Mouse (Mus musculus) brown adipose tissue, adult 24 weeks (tissue): Measurements from ENCODE around the gene Abcc12. TPM values are rescaled to one million over a fixed set of nuclear protein-coding genes. Genes with fewer than 3 reads are reported as not detected.

Experiments
- H3K27ac ChIP-seq: fragments of 200-500 bp; replicated peaks from 2 replicates; pipeline ENCODE4 v1.5.1; 2012; ENCODE audit warnings: low read depth, mild to moderate bottlenecking, low read length
- H3K4me1 ChIP-seq: fragments of 200-500 bp; 2 replicates; pipeline ENCODE4 v1.6.1; 2012; ENCODE audit warnings: low read length, mixed read lengths; ENCODE audit not compliant: control insufficient read depth, insufficient read depth, insufficient read length
- H3K4me3 ChIP-seq: fragments of 200-500 bp; 2 replicates; pipeline ENCODE4 v1.5.1; 2012; ENCODE audit warnings: low read depth, mild to moderate bottlenecking, low read length, moderate library complexity; ENCODE audit not compliant: insufficient read depth
- polyA plus RNA-seq: library from polyadenylated mRNA; stranded (reverse); fragments of >200 nt; gene quantifications from 2 replicates; pipeline ENCODE4 v1.2.4, GENCODE M21; 2012; ENCODE audit not compliant: missing spikeins, insufficient read depth, insufficient read length

The Abcc12 gene
- polyA plus RNA-seq: not detected in 2 replicates

DNA sequence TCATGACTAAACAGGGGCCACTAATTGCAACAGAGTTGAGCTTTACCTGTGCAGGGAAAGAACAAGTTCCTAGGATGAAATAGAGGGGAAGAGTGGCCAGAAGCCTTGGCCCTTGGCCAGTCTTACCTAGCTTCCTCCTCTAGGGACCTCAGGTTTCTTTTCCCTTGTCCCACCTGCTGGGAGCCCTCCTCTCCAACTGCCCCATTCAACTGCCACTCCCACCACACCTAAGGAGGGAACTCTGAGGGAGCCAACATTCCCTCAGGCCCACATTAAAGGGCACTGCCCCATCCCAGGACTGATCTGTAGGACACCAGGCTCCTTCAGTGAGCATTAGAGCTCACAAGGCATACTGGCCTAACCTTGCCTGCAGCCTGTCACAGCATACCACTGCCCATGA, at the start of gene Abcc12:
Gene Abcc12 (minus strand): TSS at position 229 of the 400 bp plus-strand sequence.
- Histone ChIP-seq H3K4me1 (peaks cover 5% of the 10 kb centered on the region; the same call in 1 of the 2 replicates), H3K4me3 (no peak within 1 kb of the TSS)

DNA sequence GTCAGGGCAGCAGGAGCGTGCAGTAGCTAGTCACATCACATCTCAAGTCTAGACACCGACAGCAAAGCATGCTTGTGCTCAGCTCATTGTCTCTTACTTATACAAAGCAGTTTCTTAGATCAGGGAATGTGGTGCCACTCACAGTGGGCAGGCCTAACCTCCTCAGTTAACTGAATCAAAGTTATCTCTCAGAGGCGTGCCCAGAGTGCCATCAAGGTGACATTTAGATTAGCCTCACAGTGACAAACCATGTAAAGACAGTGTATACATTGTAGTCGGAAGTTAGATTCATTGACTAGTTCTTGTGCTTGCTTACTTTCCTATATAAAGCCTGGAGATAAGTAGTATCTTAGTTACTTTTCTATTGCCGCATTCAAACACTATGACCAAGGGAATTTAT, 49.7 kb upstream of the Abcc12 start:
- peaks cover 5% of the 10 kb centered on the region for H3K4me1 ChIP-seq
- H3K4me3 ChIP-seq: no peak overlapping the region
- no peak overlapping the region for H3K27ac ChIP-seq

More for the DNA sequence above, at the start of gene Abcc12:
- H3K27ac ChIP-seq: no peak within 1 kb of the TSS

DNA sequence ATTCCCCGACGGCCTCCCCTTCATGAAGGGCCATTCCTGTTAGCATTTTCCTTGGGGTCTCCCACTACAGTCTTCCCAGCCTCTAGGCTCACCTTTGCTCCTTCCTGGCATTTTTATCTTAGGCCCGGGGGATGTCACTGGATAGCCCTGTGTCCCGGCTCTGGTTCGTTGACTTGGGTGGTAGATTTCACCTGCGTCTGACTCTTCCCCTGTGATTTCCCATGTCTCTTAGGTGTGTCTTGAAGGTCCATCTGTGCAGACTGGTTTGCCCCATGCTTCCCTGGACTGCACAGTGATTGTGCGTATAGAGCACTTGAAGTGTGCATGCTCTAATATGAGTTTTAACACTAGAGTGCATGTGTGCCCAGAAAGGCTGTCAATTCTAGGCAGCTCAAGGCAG, 44.4 kb upstream of the Abcc12 start:
- peaks cover 3% of the 10 kb centered on the region; the same call in 1 of the 2 replicates for H3K4me1 ChIP-seq
- peak overlapping the region; percentile 85 for H3K27ac ChIP-seq
- peak overlapping the region; percentile 81 for H3K4me3 ChIP-seq

DNA sequence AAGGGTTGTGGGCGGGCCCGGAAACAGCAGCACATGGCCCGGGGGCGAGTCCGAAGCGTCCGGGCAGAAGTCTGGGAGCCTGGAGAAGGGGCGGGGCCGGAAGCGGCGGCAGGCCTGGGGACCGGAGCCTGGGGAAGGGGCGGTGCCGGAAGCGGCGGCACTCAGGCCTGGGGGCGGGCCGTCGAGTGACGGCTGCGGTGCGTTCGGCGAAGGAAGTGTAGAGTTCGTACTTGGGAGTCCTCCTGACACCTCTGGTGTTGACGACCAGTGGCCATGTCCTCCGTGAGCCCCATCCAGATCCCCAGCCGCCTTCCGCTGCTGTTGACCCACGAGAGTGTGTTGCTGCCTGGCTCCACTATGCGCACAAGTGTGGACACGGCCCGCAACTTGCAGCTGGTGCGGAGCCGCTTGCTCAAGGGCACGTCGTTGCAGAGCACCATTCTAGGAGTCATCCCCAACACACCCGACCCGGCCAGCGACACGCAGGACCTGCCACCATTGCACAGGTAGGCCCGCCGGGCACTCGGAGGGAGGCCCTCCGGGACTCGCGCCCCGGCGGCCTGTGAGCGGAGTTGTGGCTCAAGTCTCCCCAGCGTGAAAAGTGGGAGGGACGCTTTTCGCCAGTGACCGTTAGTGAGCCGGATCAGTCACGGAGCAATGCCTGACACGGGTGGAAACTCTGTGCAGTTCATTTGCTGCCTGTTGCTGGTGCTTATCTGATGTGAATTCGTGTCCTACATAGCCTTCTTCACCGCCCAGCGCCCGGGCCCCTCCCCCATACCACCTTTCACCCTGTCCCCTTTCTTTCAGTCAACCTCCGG, 43.6 kb upstream of the Abcc12 start, which contains the start of gene Lonp2:
Gene Lonp2 (plus strand): TSS at position 133 of the 821 bp plus-strand sequence.
- peak within 1 kb of the TSS; percentile 81 for H3K4me3 ChIP-seq
- 0 out of 2 replicates have a peak, but pooled peaks cover 2% of the 10 kb centered on the region for H3K4me1 ChIP-seq
- peak within 1 kb of the TSS; percentile 85 for H3K27ac ChIP-seq

DNA sequence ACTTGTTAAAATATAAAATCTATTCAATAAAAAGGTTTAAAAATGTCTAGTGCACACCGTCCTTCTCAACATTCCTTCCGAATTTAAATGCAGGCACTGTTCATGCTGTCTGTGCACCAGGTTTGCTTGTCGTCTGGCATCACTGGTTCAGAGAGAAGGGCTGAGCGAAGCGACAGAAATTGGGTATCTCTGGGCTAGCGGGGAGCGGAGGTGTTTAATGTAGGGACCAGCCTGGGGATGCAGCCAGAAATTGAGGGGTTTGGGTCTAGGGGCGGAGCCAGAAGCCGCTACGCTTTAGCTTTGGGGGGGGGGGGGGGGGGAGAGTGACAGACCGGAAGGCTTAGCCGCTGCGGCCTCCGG, 43.0 kb upstream of the Abcc12 start:
- Histone ChIP-seq H3K27ac (peak overlapping the region; percentile 71), H3K4me1 (0 out of 2 replicates have a peak, but pooled peaks cover 2% of the 10 kb centered on the region), H3K4me3 (peak overlapping the region; percentile 73)

DNA sequence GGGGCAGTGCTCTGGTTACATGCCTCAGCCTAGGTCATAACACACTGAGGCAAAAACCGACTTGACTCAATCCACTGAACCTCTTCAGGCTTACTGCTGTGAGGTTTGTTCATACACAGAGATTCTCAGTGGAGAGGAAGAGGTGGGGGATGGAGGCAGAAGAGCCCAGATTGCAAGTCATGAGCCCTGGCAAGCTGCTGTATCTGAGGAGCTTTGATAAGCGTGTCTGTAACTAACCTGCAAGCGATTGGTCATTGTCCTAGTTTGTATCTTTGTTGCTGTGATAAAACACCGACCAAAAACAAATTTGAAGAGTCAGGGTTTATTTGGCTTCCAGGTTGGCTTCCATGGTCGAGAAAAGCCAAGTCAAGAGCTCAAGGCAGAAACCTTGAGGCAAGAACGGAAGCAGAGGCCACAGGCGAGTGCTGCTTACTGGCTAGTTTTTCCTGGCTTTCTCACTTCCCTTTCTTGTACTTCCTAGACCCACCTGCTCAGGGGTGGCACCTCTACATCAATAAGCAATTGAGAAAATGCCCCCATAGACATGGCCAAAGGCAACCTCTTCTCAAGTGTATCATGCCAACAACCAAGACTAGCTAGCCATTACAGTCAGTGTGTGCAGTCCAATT, 37.4 kb upstream of the Abcc12 start:
- Histone ChIP-seq H3K4me3 (no peak overlapping the region), H3K4me1 (no peaks in the 10 kb centered on the region), H3K27ac (no peak overlapping the region)

DNA sequence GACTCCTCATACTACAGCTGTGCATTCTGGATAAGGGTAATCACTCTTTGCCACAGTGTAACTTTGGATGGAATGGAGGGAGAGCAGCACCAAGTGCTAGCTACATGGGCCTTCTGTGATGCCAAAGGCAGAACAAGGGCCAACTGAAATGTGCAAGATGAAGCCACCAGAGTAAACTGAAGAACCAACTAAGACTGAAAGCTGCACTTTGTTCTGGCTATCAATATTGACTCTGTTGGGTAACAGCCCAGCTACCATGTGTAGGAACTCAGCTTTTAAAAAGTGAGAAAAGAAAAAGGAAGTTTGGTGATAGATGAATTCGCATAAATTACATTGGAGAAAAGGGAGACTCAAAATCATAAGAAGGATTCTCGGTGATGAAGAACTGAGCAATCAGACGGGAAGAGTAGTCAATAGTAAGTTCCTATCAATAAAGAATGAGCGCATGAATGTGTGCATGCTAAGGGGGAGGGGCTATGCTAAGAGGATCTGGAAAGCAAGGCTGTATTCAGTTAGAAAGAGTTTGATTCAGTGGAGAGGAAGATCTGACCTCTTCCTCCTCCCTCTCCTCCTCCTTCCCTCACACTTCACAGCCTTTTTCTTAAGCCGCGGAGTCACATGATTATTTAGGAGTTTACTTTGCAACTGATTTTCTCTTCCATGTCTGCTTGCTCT, 34.7 kb upstream of the Abcc12 start:
- H3K4me1 ChIP-seq: no peaks in the 10 kb centered on the region
- no peak overlapping the region for H3K4me3 ChIP-seq
- H3K27ac ChIP-seq: no peak overlapping the region

DNA sequence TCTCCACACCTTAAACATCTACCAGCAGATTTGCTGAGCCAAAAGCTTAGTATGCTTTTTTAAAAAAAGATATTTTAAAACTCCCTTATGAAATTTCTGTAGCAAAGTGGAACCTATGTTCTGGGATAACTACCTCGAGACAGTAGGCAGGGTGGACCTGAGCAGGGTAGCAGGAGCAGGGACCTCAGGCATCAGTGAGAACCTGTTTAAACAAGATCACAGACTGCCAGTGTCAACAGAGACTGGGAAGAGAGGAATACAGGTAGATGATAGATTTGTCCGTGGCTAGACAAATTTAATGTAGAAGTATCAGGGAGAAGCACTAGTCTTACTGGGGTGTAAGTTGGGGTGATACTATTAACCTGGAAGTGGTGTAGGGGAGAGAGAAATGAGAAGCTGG, 33.3 kb upstream of the Abcc12 start:
- H3K27ac ChIP-seq: no peak overlapping the region
- H3K4me1 ChIP-seq: no peaks in the 10 kb centered on the region

DNA sequence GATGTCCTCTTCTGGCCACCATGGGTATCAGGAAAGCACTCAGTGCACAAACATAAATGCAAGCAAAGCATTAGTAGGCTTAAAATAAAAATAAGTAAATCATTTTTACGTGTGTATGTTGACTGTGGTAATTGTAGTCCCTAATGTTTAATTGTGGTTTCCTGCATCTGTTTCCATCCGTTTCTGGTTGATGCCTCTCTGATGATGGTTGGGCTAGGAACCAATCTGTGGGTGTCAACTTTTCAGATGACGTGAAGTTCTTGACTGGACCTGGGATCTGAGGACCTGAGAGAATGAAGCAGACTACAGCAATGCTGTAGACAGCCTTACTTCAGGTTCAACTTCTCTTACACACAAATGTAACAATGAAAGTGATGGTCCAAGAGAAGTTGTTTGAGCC, 24.2 kb upstream of the Abcc12 start:
- Histone ChIP-seq H3K4me3 (no peak overlapping the region), H3K27ac (no peak overlapping the region), H3K4me1 (no peaks in the 10 kb centered on the region)

More for the DNA sequence above, 33.3 kb upstream of the Abcc12 start:
- H3K4me3 ChIP-seq: no peak overlapping the region

DNA sequence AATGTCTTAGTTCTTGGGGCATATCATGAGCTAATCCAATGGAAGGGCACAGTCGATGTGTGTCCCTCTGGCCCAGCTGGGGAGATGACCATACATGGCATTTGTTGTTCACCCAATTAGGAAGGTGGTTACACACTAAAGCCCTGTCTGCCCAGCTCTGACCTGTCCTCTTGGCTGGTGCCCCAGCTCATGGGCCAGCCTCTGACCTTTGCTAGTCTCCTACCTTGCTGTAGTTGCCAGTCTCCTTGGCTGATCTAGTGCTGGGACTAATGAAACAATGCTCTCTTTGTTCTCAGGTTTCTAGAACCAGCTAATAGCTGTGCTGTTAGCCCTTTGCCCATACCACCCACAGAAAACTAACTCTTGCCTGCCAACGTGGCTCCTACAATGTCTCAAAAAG, 22.7 kb upstream of the Abcc12 start:
- Histone ChIP-seq H3K4me3 (no peak overlapping the region), H3K27ac (no peak overlapping the region), H3K4me1 (no peaks in the 10 kb centered on the region)

DNA sequence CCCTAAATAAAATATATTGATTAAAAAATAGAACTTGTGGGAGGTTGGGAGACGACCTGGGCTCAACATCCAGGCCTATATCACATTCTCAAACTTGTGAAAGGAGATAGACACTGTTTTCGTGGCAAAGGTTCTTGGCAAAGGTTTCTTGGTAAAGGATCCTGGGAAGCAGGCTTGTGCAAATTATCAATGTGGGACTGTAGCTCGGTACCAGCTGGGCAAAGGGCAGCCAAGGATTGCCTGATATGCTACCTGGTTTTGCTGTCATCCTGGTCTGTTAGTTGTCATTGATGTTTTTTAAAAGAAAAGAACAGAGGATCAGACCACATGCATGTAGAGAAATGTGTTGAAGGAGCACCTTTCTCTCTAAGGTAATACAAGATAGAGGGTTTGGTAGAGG, 19.8 kb upstream of the Abcc12 start:
- Histone ChIP-seq H3K27ac (no peak overlapping the region), H3K4me1 (no peaks in the 10 kb centered on the region), H3K4me3 (no peak overlapping the region)

DNA sequence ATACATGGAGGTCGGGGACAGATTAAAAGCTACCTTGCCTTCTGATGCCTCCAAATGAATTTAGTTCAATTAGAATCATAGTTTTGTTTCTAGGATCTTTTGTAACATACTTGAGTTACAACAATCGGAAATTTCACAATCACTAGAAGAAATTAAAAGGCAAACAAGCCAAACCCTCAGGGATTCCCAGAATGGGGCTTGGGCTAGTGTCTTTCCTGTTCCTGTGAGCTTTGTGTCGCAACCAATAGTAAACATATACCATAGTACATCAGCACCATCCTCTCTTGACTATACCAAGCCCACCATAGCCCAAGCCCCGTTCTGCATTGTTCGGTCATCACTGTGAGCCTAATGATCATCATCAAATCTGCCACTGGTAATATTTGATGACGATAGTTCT, 18.8 kb upstream of the Abcc12 start:
- H3K4me1 ChIP-seq: no peaks in the 10 kb centered on the region
- H3K27ac ChIP-seq: no peak overlapping the region
- H3K4me3 ChIP-seq: no peak overlapping the region

DNA sequence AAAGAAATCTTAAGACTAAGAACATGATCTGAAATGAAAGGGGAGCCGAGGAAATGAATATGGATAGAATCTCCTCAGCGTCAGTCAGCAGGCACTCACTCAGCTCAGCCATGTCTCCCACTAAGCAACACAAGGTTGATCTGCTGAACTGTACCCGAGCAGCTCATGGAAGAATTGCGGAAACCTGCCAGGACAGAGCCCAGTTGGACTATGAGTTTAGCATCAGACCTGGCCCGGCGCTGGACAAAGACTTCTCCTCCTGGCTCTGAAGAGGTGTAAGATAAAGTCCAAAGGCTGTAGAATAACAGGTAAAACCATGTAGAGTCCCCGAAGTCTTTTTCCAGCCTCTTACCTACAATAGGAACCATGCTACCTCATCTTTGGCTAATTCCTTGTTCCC, 17.2 kb upstream of the Abcc12 start:
- Histone ChIP-seq H3K4me1 (no peaks in the 10 kb centered on the region), H3K27ac (no peak overlapping the region), H3K4me3 (no peak overlapping the region)

DNA sequence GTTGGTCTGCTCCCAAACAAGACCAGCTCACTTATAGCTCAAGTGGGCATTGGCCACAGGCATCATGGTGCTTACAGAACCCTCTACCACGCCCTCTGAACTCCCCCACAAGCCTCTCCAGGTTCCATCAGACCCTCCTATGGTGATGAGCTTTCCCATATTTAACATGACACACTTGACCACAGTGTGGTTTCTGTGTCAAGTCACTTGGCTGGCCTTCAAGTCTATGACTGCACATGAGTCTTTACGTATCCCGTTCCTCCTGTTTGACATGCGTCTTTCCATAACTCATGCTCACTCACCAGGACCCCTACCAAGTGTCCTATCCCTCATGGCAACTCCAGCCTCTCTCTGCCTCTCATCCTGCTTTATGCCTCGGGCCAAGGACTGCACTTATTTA, 15.2 kb upstream of the Abcc12 start:
- no peak overlapping the region for H3K27ac ChIP-seq
- no peak overlapping the region for H3K4me3 ChIP-seq
- no peaks in the 10 kb centered on the region for H3K4me1 ChIP-seq

DNA sequence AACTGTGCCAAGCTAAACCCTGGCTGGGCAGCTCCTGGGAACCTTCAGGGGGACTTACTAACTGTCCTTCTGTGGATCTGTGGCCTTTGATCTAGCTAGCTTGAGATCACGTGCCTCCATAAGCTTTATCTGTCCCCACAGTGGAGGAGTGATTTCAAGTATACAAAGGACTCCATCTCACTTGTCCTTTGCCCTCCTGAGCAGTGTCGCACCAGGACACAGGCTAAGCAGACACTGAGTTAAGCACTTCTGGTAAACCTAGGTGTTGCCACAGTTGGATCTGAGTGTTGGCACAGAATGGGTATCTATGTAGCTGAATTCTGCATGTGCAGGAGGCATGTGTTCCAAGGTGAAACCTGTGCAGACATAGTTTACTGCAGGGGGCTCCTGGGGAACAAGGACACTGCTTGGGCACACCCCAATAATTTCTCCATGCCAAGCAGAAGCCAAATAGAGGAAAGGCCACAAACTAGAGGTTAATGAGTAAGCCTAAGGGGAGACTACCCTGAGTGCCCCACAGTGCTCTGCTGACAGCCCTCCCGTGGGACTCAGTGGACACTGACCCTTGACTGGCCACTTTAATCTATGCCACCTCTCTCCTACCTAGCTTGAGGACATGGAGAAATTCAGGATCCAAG, 13.8 kb upstream of the Abcc12 start:
- H3K27ac ChIP-seq: no peak overlapping the region
- no peak overlapping the region for H3K4me3 ChIP-seq
- no peaks in the 10 kb centered on the region for H3K4me1 ChIP-seq
